In genomic region chr1:40213337-40214159, GRCm38 (mm10) we compare ENCODE assay signal across 26 mouse cellular contexts. TPM values are rescaled to one million over a fixed set of nuclear protein-coding genes. Genes with fewer than 3 reads are reported as not detected.
DNase-seq lines count a peak whose midpoint lies in the region; ATAC-seq lines count a peak whose summit lies in the region.
"Had no signal": no experiment of that assay in that cellular context is flagged by ENCODE, and none has a peak within 500 bp of the region (broad histone marks: within the 10 kb centered on the region; RNA-seq: fewer than 3 reads in every experiment).

No protein-coding gene starts in this region.

- H3K27me3 ChIP-seq in hindbrain, embryonic 14.5 days (ENCODE audit: control insufficient read depth, insufficient read depth, low read length): no peaks in the 10 kb centered on the region
- no peaks in the 10 kb centered on the region for H3K27me3 ChIP-seq in hindbrain, embryonic 10.5 days (ENCODE audit: insufficient read depth, poor library complexity, severe bottlenecking)
- H3K27me3 ChIP-seq: embryonic facial prominence, embryonic 13.5 days; forebrain, embryonic 13.5 days had no signal

- no peak overlapping the region for H3K4me3 ChIP-seq in hindbrain, embryonic 14.5 days (replicated peaks; ENCODE audit: low read length)
- no peak overlapping the region for H3K4me3 ChIP-seq in hindbrain, embryonic 10.5 days
- H3K4me3 ChIP-seq: embryonic facial prominence, embryonic 13.5 days; forebrain, embryonic 13.5 days; gastrocnemius, adult 2 months; heart, embryonic 10.5 days had no signal

- no peak overlapping the region for H3K4me2 ChIP-seq in hindbrain, embryonic 14.5 days (replicated peaks)
- H3K4me2 ChIP-seq: embryonic facial prominence, embryonic 13.5 days; forebrain, embryonic 13.5 days had no signal

- DNase-seq in hindbrain, embryonic 14.5 days (ENCODE audit: low spot score): peak; percentile 16
- DNase-seq in hindbrain, embryonic 10.5 days (ENCODE audit: low spot score): no peak
- DNase-seq in CD4-positive helper T cell, adult 2 months (ENCODE audit: low read depth, low spot score): peak; percentile 32
- no peak for DNase-seq in frontal cortex, postnatal 25 days (ENCODE audit: low spot score in 2 of 2)
- DNase-seq in kidney, adult 18-20 months: no peak
- DNase-seq in adrenal gland, adult 18-20 months (ENCODE audit: low spot score in 2 of 2): no peak
- DNase-seq: adrenal gland, adult 2 months; adrenal gland, postnatal 25 days; cerebellum, adult 2 months; cerebellum, postnatal 14 days; forebrain, postnatal 0 days; gastrocnemius, adult 2 months; gastrocnemius, postnatal 25 days; heart, adult 18-20 months; heart, postnatal 10 days; kidney, adult 11 months had no signal

- 90% methylated on average over 4 of the region's 4 CpGs for WGBS in hindbrain, embryonic 14.5 days
- WGBS in hindbrain, embryonic 10.5 days: 92% methylated on average over 4 of the region's 4 CpGs

- no peaks in the 10 kb centered on the region for H3K36me3 ChIP-seq in hindbrain, embryonic 14.5 days (replicated peaks; ENCODE audit: control insufficient read depth, insufficient read depth)
- H3K36me3 ChIP-seq in hindbrain, embryonic 10.5 days: no peaks in the 10 kb centered on the region
- H3K36me3 ChIP-seq: embryonic facial prominence, embryonic 13.5 days; G1E; heart, embryonic 10.5 days had no signal

- ATAC-seq in hindbrain, embryonic 14.5 days (ENCODE audit: low FRiP score): no peak
- peak; percentile 52; the same call in 1 of the 2 replicates for ATAC-seq in erythroid progenitor cell, adult 5-6 weeks (replicated peaks; ENCODE audit: low FRiP score, poor library complexity, severe bottlenecking)
- ATAC-seq: activated CD4-positive, CD25-positive, alpha-beta regulatory T cell, adult 4 months; CD4-positive, CD25-positive, alpha-beta regulatory T cell, adult 4 months; forebrain, embryonic 13.5 days; forebrain, postnatal 0 days; hindbrain, embryonic 16.5 days; inflammation-experienced regulatory T-cells, adult 6 months; Patski had no signal

- 0 out of 2 replicates have a peak, but pooled peaks cover 4% of the 10 kb centered on the region for H3K9me3 ChIP-seq in hindbrain, embryonic 14.5 days (ENCODE audit: control insufficient read depth, low read length)
- 0 out of 2 replicates have a peak, but pooled peaks cover 4% of the 10 kb centered on the region for H3K9me3 ChIP-seq in hindbrain, embryonic 10.5 days
- H3K9me3 ChIP-seq: G1E; heart, embryonic 10.5 days had no signal

- no peak overlapping the region for H3K27ac ChIP-seq in hindbrain, embryonic 14.5 days
- H3K27ac ChIP-seq in hindbrain, embryonic 10.5 days: no peak overlapping the region
- H3K27ac ChIP-seq: embryonic facial prominence, embryonic 13.5 days; forebrain, embryonic 13.5 days; gastrocnemius, adult 2 months; heart, embryonic 10.5 days had no signal

- no peaks in the 10 kb centered on the region for H3K4me1 ChIP-seq in hindbrain, embryonic 14.5 days (replicated peaks; ENCODE audit: control insufficient read depth, insufficient read depth, low read length)
- no peaks in the 10 kb centered on the region for H3K4me1 ChIP-seq in hindbrain, embryonic 10.5 days (replicated peaks)
- H3K4me1 ChIP-seq: embryonic facial prominence, embryonic 13.5 days; forebrain, embryonic 13.5 days; heart, embryonic 10.5 days had no signal

- H3K9ac ChIP-seq in hindbrain, embryonic 14.5 days: no peak overlapping the region
- H3K9ac ChIP-seq: embryonic facial prominence, embryonic 13.5 days; forebrain, embryonic 13.5 days; forebrain, postnatal 0 days had no signal

RNA-seq across cellular contexts. Expression of gene Il1r1, which starts 11.3 kb away (rescaled TPM):
- polyA plus RNA-seq in hindbrain, embryonic 14.5 days (2014; fragmentation: Nextera tagmentation; extraction: Ambion mirVana): 0.66 and 0.70 TPM in 2 replicates
- 0.40 and 0.58 TPM in 2 replicates for polyA plus RNA-seq in hindbrain, embryonic 10.5 days (2016; fragmentation: Nextera tagmentation; extraction: Ambion mirVana)
- 4.7 and 5.0 TPM in 2 replicates for total RNA-seq in erythroid progenitor cell, adult 5-6 weeks (2015; ENCODE audit: low replicate concordance)
- total RNA-seq in erythroid progenitor cell, adult 5-6 weeks (2017; ENCODE audit: low replicate concordance): 5.8 and 9.7 TPM in 2 replicates
- 1 to 10 TPM; 3.6 to 4.3 TPM for total RNA-seq in adrenal gland, adult 18-20 months (2021)
- polyA plus RNA-seq: CD4-positive, CD25-positive, alpha-beta regulatory T cell, adult 4 months; G1E had no signal

Comparison
In these comparisons a context has a peak if more than half of its experiments do, and no peak if none do; other contexts are left out.
1. DNase-seq: peak in hindbrain, embryonic 14.5 days (single experiment) and CD4-positive helper T cell, adult 2 months (single experiment); none in hindbrain, embryonic 10.5 days (single experiment), frontal cortex, postnatal 25 days (0 of 2), kidney, adult 18-20 months (single experiment) and adrenal gland, adult 18-20 months (0 of 2).